Mouse (Mus musculus) splenic B cell, adult 2 months (primary cell): Measurements from ENCODE around the gene Mllt11.

ENCODE experiments used
- DNase-seq: peaks from one replicate; pipeline ENCODE4 v3.0.0-alpha.2; 2011; ENCODE audit warnings: low read depth, low spot score
- H3K27me3 ChIP-seq: 2 replicates; pipeline ENCODE4 v1.6.1; 2012; ENCODE audit warnings: mild to moderate bottlenecking, low read length, moderate library complexity, mixed read lengths; ENCODE audit not compliant: control insufficient read depth, poor library complexity, insufficient read depth, severe bottlenecking
- H3K36me3 ChIP-seq: 2 replicates; pipeline ENCODE4 v1.6.1; 2012; ENCODE audit warnings: mild to moderate bottlenecking, low read length, moderate library complexity, mixed read lengths; ENCODE audit not compliant: control insufficient read depth, poor library complexity, insufficient read depth, severe bottlenecking

Mllt11 gene

DNA sequence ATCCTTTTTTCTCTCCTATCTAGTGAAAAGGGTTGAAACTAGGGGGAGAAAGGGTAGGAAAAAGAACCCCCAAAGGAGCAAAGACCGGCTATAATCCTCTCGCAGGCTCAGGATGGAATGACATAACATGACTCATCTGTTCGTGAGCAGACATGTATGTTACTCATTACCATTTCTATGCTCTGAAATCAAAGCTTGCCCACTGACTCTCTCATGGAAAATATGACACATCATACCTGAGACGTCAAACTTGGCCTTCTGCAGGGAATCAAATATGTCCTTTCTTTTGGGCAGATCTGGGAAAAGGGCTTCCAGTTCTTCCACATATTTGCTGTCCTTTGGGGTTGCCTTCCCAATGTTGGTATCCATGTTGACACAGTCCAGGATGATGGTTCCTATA, 30.0 kb upstream of the Mllt11 start:
- H3K27me3 ChIP-seq = no peaks in the 10 kb centered on the region
- H3K36me3 ChIP-seq = peaks cover 9% of the 10 kb centered on the region
- DNase-seq = no peak

DNA sequence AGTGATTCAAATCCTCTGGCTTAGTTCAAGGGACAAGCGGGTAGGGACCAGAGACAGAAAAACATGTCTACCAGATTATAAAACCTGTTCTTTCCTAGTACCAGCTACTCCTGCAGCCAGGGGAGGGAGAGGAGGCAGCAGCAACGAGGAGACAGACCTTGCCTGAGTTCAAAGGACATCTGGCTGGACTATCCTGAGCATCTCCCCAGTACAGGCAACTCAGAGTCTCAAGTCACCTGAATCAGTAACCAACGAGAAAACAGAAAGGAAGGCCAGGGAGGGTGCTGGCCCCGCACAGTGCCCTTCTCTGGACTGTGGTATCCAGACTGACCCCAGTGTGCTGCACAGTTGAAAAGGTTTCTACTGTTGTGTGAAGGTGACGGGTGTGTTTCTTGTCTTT, 25.0 kb upstream of the Mllt11 start:
- Histone ChIP-seq H3K36me3 (peaks cover 6% of the 10 kb centered on the region), H3K27me3 (no peaks in the 10 kb centered on the region)
- no peak for DNase-seq

DNA sequence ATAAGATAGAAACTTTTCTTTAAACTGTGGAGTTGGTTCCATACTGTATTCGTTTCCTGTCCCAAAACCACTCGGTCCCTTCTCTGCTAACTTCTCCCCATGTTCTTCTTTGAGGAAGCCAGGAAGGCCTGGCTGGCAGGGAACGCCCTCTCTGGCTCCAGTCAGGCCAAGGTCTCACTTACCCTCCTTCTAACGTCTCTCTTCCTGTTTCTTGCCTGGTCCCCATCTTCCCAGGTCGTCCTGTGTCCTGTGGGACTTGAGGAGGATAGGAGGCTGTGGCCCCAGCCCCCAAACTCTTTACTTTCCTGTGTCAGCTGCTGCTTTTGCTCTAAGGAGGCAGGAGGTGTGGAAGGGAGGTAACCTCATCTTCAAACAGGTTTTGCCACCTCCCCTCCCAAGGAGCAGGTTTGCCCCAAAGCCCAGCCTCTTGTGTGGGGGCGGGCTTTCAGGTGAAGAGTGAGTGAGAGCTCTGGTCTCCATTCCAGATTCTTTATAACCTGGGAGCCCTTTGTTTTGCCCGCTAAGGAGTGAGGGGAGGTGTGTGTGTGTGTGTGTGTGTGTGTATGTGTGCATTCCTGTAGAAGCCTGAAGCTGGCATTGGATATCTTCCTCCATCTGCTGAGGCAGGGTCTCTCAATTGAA, 18.9 kb upstream of the Mllt11 start, which contains the start of gene Bnipl:
TSS of gene Bnipl (minus strand) at position 411 of the 642 bp plus-strand sequence.
- no peak for DNase-seq
- Histone ChIP-seq H3K36me3 (no peaks in the 10 kb centered on the region), H3K27me3 (no peaks in the 10 kb centered on the region)

DNA sequence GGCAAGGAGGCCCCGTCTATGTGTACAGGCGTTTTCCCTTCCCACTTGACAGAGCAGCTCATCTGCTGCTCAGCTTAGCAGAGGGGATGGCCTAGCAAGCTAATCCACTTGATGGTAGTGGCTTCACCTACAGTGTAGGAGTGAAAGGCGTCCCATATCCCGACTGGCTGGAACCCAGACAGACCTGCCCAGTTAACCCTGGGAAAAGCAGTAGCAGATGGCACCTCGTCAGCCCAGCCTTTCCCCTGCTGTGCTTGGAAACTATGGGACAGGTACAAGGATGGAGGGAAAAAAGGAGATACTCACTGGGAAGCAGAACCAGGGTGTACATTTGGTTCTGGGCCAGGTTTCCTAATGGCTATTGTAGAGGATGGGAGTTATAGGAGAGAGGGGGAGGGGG, 18.4 kb upstream of the Mllt11 start:
- no peak for DNase-seq
- no peaks in the 10 kb centered on the region for H3K27me3 ChIP-seq
- H3K36me3 ChIP-seq = no peaks in the 10 kb centered on the region

DNA sequence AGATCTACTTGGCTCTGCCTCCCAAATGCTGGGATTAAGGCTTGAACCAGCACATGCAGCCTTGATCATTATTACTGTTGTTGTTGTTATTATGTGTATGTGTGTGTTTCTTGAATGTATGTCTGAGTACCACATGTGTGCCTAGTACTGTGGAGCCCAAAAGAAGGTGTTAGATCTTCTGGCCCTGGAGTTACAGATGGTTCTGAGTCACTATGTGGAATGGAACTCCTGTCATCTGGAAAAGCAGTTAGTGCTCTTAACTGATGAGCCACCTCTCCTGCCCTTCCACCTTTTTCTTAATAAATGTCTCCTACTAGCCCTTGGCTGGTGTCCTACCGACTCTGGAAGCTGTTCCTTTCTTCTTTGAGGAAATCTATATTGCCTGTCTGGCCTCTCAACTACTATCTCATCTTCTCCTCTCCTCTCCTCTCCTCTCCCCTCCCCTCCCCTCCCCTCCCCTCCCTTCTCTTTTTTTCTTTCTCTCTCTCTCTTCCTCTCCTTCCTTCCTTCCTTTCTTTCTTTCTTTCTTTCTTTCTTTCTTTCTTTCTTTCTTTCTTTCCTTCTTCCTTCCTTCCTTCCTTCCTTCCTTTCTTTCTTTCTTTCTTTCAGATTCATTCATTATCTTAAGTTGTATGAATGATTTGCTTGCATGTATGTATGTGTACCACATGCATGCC, 15.8 kb upstream of the Mllt11 start:
- no peaks in the 10 kb centered on the region for H3K36me3 ChIP-seq
- no peak for DNase-seq

DNA sequence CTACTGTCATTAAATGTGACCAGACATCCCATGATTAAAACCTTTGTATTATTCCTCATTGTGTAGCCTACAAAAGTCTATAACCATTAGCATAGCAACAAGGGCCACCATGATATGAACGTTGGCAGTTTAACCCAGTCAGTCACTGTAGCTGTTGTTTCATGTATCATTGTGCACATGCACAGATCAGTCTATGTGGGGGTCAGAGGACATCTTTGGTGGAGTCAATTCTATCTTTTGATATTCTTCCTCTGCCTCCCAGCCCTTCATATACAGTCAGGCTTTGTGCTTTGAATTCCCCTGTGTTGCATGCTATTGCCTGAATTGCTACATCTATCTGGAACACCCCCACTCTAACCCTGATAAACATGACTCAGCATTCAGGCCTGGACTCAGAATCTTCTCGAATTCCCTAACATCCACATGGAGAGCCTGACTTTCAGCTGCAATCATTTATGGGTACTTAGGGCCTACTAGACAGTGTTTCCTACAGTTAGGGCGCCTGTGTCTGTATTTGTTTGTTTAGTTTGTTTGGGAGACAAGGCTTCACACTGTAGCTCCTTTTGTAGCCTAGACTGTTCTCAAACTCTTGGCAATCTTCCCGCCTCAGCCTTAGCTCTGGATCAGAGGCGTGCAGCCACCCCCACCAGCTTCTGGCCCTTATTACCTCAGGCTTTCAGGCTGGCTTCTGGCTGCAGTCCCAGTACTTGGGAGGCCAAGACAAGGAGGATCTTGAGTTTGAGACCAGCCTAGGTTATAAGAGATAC, 14.7 kb upstream of the Mllt11 start:
- no peaks in the 10 kb centered on the region for H3K27me3 ChIP-seq
- no peak for DNase-seq
- H3K36me3 ChIP-seq = no peaks in the 10 kb centered on the region

More for the DNA sequence above, 15.8 kb upstream of the Mllt11 start:
- no peaks in the 10 kb centered on the region for H3K27me3 ChIP-seq

DNA sequence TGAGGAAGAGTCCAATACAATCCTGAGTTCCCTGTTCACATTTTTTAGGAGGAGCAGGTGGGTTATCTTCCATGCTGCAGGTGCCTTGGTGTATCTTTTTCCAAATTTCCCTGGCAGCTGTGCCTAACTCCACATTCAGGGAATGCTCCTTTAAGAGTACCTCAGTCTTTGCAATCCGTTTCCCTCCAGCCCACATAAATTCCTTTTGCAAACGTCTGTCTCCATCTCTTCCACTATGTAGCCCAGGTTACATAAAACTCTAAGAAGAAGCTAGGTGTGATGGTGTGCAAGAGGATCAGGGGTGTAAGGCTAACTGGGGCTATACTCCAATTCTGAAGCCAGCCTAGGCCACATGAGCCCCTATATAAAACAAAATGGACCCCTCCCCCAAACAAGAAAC, 11.1 kb upstream of the Mllt11 start:
- H3K27me3 ChIP-seq = no peaks in the 10 kb centered on the region
- no peak for DNase-seq
- no peaks in the 10 kb centered on the region for H3K36me3 ChIP-seq

GRCm38 (mm10) chr3:95241498-95241897, 9.5 kb upstream of the Mllt11 start, which contains the start of gene Gm128:
Gm128 (minus strand) TSS chr3:95241598.
- Histone ChIP-seq H3K27me3 (no peaks in the 10 kb centered on the region), H3K36me3 (no peaks in the 10 kb centered on the region)
- no peak for DNase-seq

GRCm38 (mm10) chr3:95240900-95241299, 8.9 kb upstream of the Mllt11 start:
- Histone ChIP-seq H3K27me3 (no peaks in the 10 kb centered on the region), H3K36me3 (0 out of 2 replicates have a peak, but pooled peaks cover 2% of the 10 kb centered on the region)
- DNase-seq = no peak

- no peak for DNase-seq
- Histone ChIP-seq H3K27me3 (no peaks in the 10 kb centered on the region), H3K36me3 (peaks cover 3% of the 10 kb centered on the region)
Observed at GRCm38 (mm10) chr3:95239971-95240370, 8.0 kb upstream of the Mllt11 start.

GRCm38 (mm10) chr3:95239022-95239421, 7.1 kb upstream of the Mllt11 start:
- Histone ChIP-seq H3K36me3 (peaks cover 10% of the 10 kb centered on the region), H3K27me3 (no peaks in the 10 kb centered on the region)
- DNase-seq = peak; percentile 18

GRCm38 (mm10) chr3:95237541-95238099, 5.6 kb upstream of the Mllt11 start:
- no peaks in the 10 kb centered on the region for H3K27me3 ChIP-seq
- DNase-seq = no peak
- H3K36me3 ChIP-seq = peaks cover 12% of the 10 kb centered on the region

- Histone ChIP-seq H3K36me3 (peaks cover 19% of the 10 kb centered on the region), H3K27me3 (no peaks in the 10 kb centered on the region)
- no peak for DNase-seq
Observed at GRCm38 (mm10) chr3:95235386-95236301, 3.7 kb upstream of the Mllt11 start.
